Mouse (Mus musculus): Measurements from ENCODE around the gene Tmod3.

DNA sequence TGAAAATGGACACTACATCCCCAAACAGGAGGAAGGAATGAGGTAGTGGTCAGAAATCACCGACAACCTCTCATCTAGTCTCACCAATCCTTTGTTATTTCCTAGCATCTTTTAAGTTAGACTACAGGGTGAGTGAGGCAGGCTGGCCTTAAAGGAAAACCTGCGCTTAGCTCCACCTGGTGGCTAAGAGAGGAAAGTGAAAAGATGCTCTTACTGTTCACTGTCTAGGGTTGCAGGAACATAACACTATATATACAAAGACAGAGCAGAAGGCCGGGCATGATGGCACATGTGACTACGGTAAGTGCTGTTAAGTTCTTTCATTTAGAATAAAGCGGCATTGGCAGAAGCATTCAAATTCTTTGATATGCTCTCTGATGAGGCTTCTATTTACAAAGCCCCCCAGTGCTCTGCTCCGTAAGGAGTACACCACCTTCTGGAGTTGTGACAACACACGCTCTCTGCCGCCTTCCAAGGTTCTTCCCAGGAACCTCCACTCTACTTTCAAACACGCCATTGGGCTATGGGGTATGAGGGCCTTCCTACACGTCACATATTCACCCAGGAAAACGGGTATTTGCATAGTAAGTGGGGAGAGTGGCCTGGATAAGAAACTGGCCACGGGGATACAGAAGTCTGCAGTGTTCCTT is 43.9 kb downstream of the Tmod3 start:
- TF ChIP-seq POLR2A (IDR thresholded peaks at IDR 0.05; ENCODE audit: low read depth, low read length) (no peak), CTCF (IDR thresholded peaks at IDR 0.05; ENCODE audit: extremely low read depth, insufficient read depth, insufficient read length, insufficient replicate concordance) (peak; percentile 54; the same call in 1 of the 2 replicates)
